Mouse (Mus musculus): Measurements from ENCODE around the gene Mrps21.
"Not testable (repeated sequence)": the region's sequence is repeated elsewhere in the genome, so short reads cannot be mapped to it uniquely, and the experiment has no call there.

Gene Mrps21

DNA sequence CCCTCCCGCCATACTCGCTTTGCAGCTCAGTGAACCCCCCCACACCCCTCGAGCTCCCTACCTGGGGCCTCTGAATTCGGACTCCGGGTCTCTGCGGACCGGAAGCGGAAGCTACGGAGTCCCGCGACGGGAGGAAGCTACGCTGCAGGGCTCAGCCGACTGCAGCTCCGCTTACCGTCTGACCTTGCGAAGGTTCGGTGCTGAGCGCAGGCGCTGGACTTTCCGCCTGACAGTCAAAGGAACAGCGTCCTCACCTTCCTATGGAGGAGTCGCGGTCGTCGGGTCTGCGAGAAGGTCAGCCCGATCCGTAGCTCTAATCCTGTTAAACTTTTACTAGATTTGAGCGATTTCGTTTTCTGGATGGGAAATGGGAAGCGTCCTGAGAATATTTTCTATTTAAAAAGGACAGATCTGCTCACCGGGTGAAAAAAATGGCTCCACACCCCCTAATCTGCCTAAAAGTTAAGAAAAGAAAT lies at the start of gene Mrps21:
Gene Mrps21 (minus strand): TSS at position 128 of the 476 bp plus-strand sequence.
- DNase-seq (ENCODE audit: low read depth, low spot score): peak; percentile 86

DNA sequence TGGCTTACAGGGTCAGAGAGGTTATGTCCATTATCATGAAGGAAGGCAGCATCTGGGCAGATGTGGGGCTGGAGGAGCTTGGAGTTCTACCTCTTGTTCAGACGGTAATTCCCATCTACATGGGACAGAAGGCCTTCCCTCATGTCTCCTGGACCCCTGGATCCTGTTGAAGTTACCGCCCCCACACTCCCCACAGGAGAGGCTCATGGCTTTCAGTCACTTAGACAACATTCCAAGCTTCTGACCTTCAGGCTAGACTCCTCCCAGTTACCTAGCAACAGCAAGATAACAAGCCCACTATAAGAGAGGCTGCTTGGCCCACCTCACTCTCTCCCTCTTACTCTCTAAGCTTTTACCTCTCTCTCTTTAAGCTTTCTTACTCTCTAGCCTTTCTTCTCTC lies 49.2 kb upstream of the Mrps21 start:
- DNase-seq (ENCODE audit: low read depth, low spot score): not testable (repeated sequence)

DNA sequence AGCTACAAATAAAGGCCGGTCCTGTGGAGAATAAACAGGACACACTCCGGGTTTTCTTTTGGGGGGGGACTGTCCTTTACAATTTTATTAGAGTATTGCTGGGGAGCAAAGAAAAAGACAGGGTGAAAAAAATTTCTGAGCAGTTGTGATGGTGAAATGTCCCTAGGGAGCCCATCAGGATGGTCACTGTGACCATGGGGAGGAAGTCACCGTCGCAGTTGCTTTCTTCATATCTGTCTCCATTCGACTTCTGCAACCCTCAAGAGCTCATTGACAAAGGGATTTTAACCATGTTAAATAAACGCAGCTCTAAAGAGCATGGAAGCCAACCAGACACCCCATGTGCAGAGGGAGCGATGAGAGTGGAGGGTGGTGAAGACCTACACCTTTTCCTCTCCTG lies 45.4 kb upstream of the Mrps21 start:
- DNase-seq (ENCODE audit: low read depth, low spot score): no peak

DNA sequence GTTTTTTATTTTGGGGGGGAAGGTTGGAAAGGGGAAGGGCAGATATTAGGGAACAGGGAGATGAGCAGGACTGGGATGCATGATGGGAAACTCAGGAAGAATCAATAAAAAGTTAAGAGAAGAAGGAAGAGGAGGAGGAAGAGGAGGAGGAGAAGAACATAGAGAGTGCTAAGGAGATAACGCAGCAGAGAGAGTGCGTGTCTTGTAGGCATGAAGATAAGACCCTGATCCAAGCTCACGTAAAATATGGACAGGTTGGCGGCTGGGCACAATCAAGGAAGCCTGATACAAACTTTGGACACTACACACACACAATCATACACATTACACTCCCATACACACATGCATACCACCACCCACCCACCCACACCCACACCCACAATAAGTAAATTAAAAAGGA lies 43.4 kb upstream of the Mrps21 start:
- no peak for DNase-seq (ENCODE audit: low read depth, low spot score)

GRCm38 (mm10) chr3:95907613-95908012 lies 36.3 kb upstream of the Mrps21 start:
- no peak for DNase-seq (ENCODE audit: low read depth, low spot score)

- DNase-seq (ENCODE audit: low read depth, low spot score): peak; percentile 76
Observed at GRCm38 (mm10) chr3:95906860-95907259, 35.5 kb upstream of the Mrps21 start.

DNA sequence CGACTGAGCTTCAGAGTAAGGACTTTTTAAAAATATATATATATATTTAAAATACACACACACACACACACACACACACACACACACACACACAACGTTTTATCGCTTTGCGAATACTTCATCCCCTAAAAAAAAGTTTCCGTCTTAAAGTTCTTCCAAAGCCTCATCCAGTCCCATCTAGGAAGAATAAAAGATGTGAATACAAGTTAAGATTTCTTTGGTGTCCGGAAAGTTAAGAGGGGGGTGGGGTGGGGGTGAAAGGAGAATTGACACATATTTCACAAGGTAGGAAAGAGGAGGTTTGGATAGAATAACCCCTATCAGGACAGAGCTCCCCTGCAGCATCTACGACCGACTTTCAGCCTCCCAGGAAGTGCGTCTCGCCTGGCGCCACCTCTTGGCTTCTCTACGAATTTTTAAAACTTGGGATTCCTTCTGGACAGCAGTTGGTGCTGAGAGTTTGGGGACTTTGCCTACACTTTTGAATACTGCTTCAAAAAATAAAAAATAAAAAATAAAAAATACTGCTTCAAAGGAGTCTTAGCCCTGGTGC lies 34.7 kb upstream of the Mrps21 start:
- DNase-seq (ENCODE audit: low read depth, low spot score): peak; percentile 68

DNA sequence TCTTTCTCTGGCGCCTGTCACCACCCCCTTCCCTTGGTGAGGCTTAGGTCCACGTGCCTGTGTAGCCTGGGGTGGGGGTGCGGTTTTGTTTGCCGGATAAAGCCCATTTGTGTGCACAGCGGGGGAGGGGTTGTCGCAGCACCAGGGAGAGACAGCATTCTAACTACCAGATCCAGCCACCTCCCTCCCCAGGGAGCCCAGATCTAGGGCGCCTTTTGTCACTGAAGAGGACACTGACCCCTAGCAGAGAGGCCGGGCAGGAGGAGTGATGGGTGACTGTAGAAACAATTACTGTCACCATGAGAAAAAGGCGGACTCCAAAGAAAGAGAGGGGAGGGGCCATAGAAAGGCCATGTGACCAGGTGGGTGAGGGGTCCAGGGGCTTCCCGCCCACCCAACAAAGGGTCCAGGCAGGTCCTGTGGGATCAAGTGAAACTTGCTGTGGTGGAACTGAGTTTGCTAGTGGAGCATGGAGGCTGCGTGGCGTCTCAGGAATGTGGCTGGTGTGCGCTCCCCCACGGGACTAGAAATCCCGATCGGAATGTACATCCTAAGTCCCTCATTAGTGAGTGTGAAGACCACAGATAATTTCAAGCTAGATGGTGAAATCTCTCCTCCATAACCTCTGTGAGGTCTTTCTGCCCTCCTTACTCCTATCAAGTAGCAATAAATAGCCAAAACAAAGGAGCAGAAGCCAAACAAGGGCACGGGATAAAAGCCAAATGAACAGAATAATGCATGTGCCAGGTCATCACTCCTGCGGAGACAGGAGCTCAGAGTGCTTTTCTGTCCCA lies 34.0 kb upstream of the Mrps21 start:
- DNase-seq (ENCODE audit: low read depth, low spot score): peak; percentile 67

DNA sequence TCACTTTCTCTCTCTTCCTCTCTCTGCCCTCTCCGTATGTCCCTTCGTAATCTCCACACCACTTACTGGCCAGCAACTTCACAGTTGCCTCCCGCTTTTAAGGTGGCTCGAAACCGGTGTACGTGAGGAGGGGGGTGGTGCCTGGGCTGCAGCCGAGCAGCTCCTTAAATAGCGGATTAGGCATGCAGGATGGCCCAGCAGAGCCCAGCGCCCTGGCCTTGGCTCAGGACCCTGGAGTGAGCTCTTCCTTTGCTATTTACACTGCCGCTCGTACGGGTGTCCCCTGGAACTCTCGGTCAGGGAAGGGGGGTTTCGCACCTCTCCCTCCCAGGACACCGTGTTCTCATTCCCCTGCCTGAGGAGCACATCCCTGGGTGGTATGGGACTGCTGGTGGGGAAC lies 33.2 kb upstream of the Mrps21 start, which contains the start of gene Car14:
Gene Car14 (minus strand): TSS at position 124 of the 400 bp plus-strand sequence.
- DNase-seq (ENCODE audit: low read depth, low spot score): no peak

GRCm38 (mm10) chr3:95903753-95904502 lies 32.6 kb upstream of the Mrps21 start:
- no peak for DNase-seq (ENCODE audit: low read depth, low spot score)

- DNase-seq (ENCODE audit: low read depth, low spot score): no peak
Observed at GRCm38 (mm10) chr3:95902643-95903042, 31.3 kb upstream of the Mrps21 start.

- DNase-seq (ENCODE audit: low read depth, low spot score): no peak
Observed at GRCm38 (mm10) chr3:95902373-95902625, 31.0 kb upstream of the Mrps21 start.

DNA sequence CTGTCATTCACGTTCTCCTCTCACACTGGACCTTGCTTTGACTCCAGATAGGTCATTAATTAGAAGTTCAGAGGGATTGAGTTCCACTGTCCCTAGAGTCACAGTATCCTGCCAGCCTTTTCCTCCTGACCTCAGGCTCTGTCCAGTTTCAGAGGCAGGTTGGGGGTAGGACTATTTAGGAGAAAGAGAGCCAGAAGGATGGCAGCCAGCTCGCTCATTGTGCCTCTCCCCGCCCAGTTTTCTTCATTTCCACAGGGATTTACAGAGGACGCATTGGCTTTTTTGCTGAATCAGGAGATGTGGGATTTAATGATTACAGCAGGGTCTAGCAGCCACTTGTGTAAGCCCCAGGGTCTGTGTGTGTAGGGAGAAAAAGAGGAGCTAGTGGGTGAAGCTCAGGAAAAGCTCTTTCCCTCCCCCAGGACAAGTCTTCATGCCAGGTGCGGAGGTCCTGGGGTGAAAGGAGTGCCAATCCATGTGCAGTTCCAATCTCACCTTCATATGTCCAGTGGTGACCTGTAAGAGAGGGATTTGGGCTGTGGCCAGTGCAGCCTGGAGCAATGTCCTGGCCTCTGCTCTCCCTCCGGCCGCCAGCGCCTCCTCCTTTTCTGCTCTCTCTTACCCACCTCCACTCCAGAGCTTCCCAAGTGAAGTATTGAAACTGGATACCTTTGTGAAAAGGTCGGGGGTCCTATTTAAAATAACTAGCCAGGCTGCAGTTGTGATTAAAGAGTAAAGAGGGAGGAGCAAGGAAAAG lies 30.5 kb upstream of the Mrps21 start:
- no peak for DNase-seq (ENCODE audit: low read depth, low spot score)

DNA sequence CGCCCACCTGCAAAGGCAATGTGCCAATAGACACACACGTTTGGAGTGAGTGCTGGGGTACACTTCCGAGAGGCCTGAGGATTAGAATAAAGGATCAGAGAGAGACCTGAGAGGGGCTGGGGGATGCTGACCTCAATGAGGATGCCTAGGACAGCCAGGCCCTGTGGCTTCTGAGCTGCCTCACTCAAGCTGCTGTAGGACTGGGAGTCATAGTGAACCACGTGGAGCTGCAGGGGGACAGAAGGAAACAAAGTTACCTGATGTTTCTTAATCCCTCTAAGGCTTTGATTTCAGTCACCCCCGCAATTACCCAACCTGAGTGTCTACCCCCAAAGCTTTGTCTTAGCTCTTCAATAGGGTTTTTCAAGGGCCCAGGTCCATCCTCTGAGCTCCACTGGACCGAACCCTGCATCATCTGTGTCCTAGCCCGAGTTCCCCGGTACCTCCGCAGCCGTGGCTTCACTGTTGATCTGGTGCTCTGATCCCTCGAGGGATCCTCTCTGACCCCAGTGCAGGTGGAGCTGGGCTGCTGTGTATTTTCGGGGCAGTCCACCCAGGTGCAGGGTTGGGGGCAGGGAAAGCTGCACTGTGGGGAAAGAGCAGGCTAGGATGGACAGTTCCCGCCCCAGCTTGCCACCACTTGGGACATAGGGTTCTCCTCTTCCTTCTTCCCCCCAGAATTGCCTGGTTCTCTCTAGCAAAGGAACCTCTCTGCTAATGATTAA lies 28.6 kb upstream of the Mrps21 start:
- DNase-seq (ENCODE audit: low read depth, low spot score): no peak

GRCm38 (mm10) chr3:95895501-95895900 lies 24.2 kb upstream of the Mrps21 start:
- not testable (repeated sequence) for DNase-seq (ENCODE audit: low read depth, low spot score)

DNA sequence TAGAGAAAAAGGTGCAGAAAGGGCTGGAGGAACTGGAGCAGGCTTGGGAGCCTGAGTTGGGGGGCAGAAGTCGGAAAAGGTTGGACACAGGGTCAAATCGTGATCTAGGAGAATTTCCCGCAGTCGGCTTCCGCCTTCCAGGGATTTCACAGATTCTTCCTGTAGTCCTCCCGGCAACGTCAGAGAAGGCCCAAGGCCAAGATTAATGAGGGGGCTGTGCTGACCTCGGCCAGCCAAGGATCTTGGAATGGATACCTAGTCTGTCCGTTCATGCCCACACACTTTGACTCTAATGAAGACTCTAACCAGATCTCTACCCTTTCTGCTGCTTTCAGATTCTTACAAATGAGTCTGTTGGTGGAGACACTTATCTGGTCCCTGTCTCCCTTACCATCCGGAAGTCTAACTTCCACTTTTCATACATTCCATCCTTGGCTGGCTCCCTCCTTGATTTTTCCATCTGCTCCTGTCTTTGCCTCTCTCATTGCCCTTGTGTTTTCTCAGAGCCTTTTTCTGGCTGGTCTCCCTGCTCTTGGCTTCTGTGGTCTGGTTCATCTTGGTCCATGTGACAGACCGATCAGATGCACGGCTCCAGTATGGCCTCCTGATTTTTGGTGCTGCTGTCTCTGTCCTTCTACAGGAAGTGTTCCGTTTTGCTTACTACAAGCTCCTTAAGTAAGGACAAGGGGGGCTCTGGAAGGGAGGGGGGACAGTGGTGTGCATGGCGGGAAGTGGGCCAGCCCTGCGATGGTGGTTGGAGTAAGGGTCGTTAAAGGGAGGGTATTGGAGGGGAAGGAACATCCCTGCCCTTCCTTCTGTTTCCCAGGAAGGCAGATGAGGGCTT lies 23.2 kb upstream of the Mrps21 start:
- no peak for DNase-seq (ENCODE audit: low read depth, low spot score)

DNA sequence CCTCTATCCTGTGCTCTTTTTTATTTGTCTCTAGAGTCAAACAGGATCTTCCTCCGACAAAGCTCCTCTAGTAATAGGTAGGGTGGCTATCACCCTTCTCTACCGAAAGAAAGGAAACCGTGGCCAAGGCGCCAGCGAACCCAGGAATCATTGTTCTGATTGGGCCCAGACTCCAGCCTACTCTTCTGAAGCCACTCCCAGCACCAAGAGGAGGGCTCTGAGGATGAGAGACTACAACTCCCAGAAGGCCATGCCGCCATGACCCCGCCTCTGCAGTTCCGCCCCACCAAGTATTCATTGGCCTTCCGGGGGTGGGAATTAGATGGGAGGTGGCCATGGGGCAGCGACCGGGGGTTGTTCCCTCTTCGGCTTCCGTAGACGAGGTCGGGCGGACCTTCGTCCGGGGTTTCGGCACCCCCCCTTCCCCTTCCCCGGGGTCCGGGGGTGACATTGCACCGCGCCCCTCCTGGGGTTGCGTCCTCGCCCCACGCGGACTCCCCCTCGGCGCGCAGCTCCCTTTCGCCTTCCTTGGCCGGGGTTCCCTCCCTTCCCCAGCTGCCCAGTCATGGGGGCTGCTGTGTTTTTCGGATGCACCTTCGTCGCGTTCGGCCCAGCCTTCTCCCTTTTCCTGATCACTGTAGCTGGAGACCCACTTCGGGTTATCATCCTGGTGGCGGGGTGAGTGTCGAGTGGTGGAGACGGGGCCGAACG lies 22.4 kb upstream of the Mrps21 start, which contains the start of gene Aph1a:
Gene Aph1a (plus strand): TSS at position 364 of the 711 bp plus-strand sequence.
- DNase-seq (ENCODE audit: low read depth, low spot score): peak; percentile 98

GRCm38 (mm10) chr3:95893126-95893525 lies 21.8 kb upstream of the Mrps21 start:
- peak; percentile 48 for DNase-seq (ENCODE audit: low read depth, low spot score)
